Mouse (Mus musculus): Measurements from ENCODE around the gene Dr1.
"Not testable (repeated sequence)": the region's sequence is repeated elsewhere in the genome, so short reads cannot be mapped to it uniquely, and the experiment has no call there.

GRCm38 (mm10) chr5:108263785-108264184, 4.9 kb upstream of the Dr1 start:
- TF ChIP-seq EP300, CTCF (IDR thresholded peaks at IDR 0.05): not testable (repeated sequence)

Measured in lung, postnatal 0 days (tissue).